ENCODE assay signal across 23 mouse cellular contexts in genomic region chr5:38698466-38698865, GRCm38 (mm10).
"Had no signal": no experiment of that assay in that cellular context is flagged by ENCODE, and none has a peak within 500 bp of the region (broad histone marks: within the 10 kb centered on the region; RNA-seq: fewer than 3 reads in every experiment).

No protein-coding gene starts in this region.

- H3K9me3 ChIP-seq: kidney, embryonic 15.5 days; limb, embryonic 12.5 days; limb, embryonic 15.5 days; megakaryocyte, embryonic 14.5 days; midbrain, embryonic 10.5 days; midbrain, embryonic 13.5 days; stomach, embryonic 15.5 days had no signal

- H3K36me3 ChIP-seq: kidney, embryonic 15.5 days; limb, embryonic 12.5 days; limb, embryonic 15.5 days; midbrain, embryonic 10.5 days; midbrain, embryonic 13.5 days; stomach, embryonic 15.5 days had no signal

- ATAC-seq: liver, postnatal 0 days; lung, postnatal 0 days; midbrain, embryonic 13.5 days; midbrain, embryonic 16.5 days had no signal

- H3K9ac ChIP-seq: kidney, embryonic 15.5 days; limb, embryonic 12.5 days; limb, embryonic 15.5 days; liver, embryonic 14.5 days; liver, postnatal 0 days; lung, embryonic 14.5 days; midbrain, embryonic 13.5 days; stomach, embryonic 15.5 days had no signal

- H3K4me3 ChIP-seq: kidney, embryonic 15.5 days; limb, embryonic 12.5 days; limb, embryonic 15.5 days; megakaryocyte, embryonic 14.5 days; midbrain, embryonic 10.5 days; midbrain, embryonic 13.5 days; stomach, embryonic 15.5 days had no signal

- H3K4me1 ChIP-seq: kidney, embryonic 15.5 days; limb, embryonic 12.5 days; limb, embryonic 15.5 days; megakaryocyte, embryonic 14.5 days; midbrain, embryonic 13.5 days; stomach, embryonic 15.5 days had no signal

- DNase-seq: kidney, adult 11 months; kidney, adult 8-10 months; kidney, postnatal 10 days; kidney, postnatal 36 days; left cerebral cortex, postnatal 4 days; liver, postnatal 0 days; lung, embryonic 14.5 days; right cerebral cortex, adult 18-20 months; right cerebral cortex, postnatal 14 days; thymus, adult 18-20 months; thymus, postnatal 36 days had no signal

- H3K27ac ChIP-seq: kidney, embryonic 15.5 days; limb, embryonic 12.5 days; limb, embryonic 15.5 days; liver, embryonic 14.5 days; macrophage; midbrain, embryonic 10.5 days; midbrain, embryonic 13.5 days; stomach, embryonic 15.5 days had no signal

- H3K4me2 ChIP-seq: kidney, embryonic 15.5 days; limb, embryonic 12.5 days; limb, embryonic 15.5 days; liver, embryonic 11.5 days; lung, embryonic 14.5 days; midbrain, embryonic 13.5 days; stomach, embryonic 15.5 days had no signal

- H3K27me3 ChIP-seq: kidney, embryonic 15.5 days; limb, embryonic 12.5 days; limb, embryonic 15.5 days; megakaryocyte, embryonic 14.5 days; midbrain, embryonic 13.5 days; stomach, embryonic 15.5 days had no signal
